Mouse (Mus musculus): Measurements from ENCODE around the gene Rab5if. TPM values are rescaled to one million over a fixed set of nuclear protein-coding genes. Genes with fewer than 3 reads are reported as not detected.
"Not testable (repeated sequence)": the region's sequence is repeated elsewhere in the genome, so short reads cannot be mapped to it uniquely, and the experiment has no call there.

The Rab5if gene
- polyA plus RNA-seq, 1 experiment: 113 TPM

- Histone ChIP-seq H3K4me1 (replicated peaks; ENCODE audit: control insufficient read depth, insufficient read depth, low read length) (no peaks in the 10 kb centered on the region), H3K27ac (ENCODE audit: control insufficient read depth, insufficient read depth, low read length) (no peak overlapping the region), H3K4me3 (ENCODE audit: control insufficient read depth, insufficient read depth, low read length) (no peak overlapping the region), H3K36me3 (ENCODE audit: control insufficient read depth, insufficient read depth, low read length) (no peaks in the 10 kb centered on the region), H3K27me3 (ENCODE audit: control insufficient read depth, insufficient read depth, low read length) (no peaks in the 10 kb centered on the region)
- 79% methylated on average over 9 of the region's 9 CpGs for WGBS
- TF ChIP-seq CTCF (IDR thresholded peaks at IDR 0.05; ENCODE audit: borderline replicate concordance, control insufficient read depth, extremely low read depth, insufficient read depth, low read length, poor library complexity) (no peak), POLR2A (IDR thresholded peaks at IDR 0.05; ENCODE audit: control insufficient read depth, extremely low read depth, insufficient read depth, low read length, poor library complexity) (no peak)
- no peak for DNase-seq
Measured at GRCm38 (mm10) chr2:156896384-156896914, 33.5 kb downstream of the Rab5if start.

GRCm38 (mm10) chr2:156897034-156897433 lies 34.1 kb downstream of the Rab5if start:
- Histone ChIP-seq H3K4me3 (ENCODE audit: control insufficient read depth, insufficient read depth, low read length) (no peak overlapping the region), H3K27me3 (ENCODE audit: control insufficient read depth, insufficient read depth, low read length) (no peaks in the 10 kb centered on the region), H3K4me1 (replicated peaks; ENCODE audit: control insufficient read depth, insufficient read depth, low read length) (no peaks in the 10 kb centered on the region), H3K36me3 (ENCODE audit: control insufficient read depth, insufficient read depth, low read length) (no peaks in the 10 kb centered on the region), H3K27ac (ENCODE audit: control insufficient read depth, insufficient read depth, low read length) (no peak overlapping the region)
- TF ChIP-seq CTCF (IDR thresholded peaks at IDR 0.05; ENCODE audit: borderline replicate concordance, control insufficient read depth, extremely low read depth, insufficient read depth, low read length, poor library complexity) (no peak), POLR2A (IDR thresholded peaks at IDR 0.05; ENCODE audit: control insufficient read depth, extremely low read depth, insufficient read depth, low read length, poor library complexity) (no peak)
- DNase-seq: no peak
- WGBS: 93% methylated on average over 9 of the region's 9 CpGs

GRCm38 (mm10) chr2:156898374-156898773 lies 35.4 kb downstream of the Rab5if start:
- TF ChIP-seq POLR2A (IDR thresholded peaks at IDR 0.05; ENCODE audit: control insufficient read depth, extremely low read depth, insufficient read depth, low read length, poor library complexity): no peak
- no peaks in the 10 kb centered on the region for H3K36me3 ChIP-seq (ENCODE audit: control insufficient read depth, insufficient read depth, low read length)
- WGBS: 65% methylated on average over 4 of the region's 4 CpGs
- no peaks in the 10 kb centered on the region for H3K27me3 ChIP-seq (ENCODE audit: control insufficient read depth, insufficient read depth, low read length)
- H3K27ac ChIP-seq (ENCODE audit: control insufficient read depth, insufficient read depth, low read length): no peak overlapping the region
- no peak overlapping the region for H3K4me3 ChIP-seq (ENCODE audit: control insufficient read depth, insufficient read depth, low read length)
- H3K4me1 ChIP-seq (replicated peaks; ENCODE audit: control insufficient read depth, insufficient read depth, low read length): no peaks in the 10 kb centered on the region
- no peak for DNase-seq

GRCm38 (mm10) chr2:156899184-156899583 lies 36.3 kb downstream of the Rab5if start:
- Histone ChIP-seq H3K4me1 (replicated peaks; ENCODE audit: control insufficient read depth, insufficient read depth, low read length) (no peaks in the 10 kb centered on the region), H3K27me3 (ENCODE audit: control insufficient read depth, insufficient read depth, low read length) (no peaks in the 10 kb centered on the region), H3K4me3 (ENCODE audit: control insufficient read depth, insufficient read depth, low read length) (no peak overlapping the region), H3K27ac (ENCODE audit: control insufficient read depth, insufficient read depth, low read length) (no peak overlapping the region), H3K36me3 (ENCODE audit: control insufficient read depth, insufficient read depth, low read length) (no peaks in the 10 kb centered on the region)
- no peak for DNase-seq
- 90% methylated on average over 4 of the region's 4 CpGs for WGBS
- TF ChIP-seq CTCF (IDR thresholded peaks at IDR 0.05; ENCODE audit: borderline replicate concordance, control insufficient read depth, extremely low read depth, insufficient read depth, low read length, poor library complexity): no peak
- TF ChIP-seq POLR2A (IDR thresholded peaks at IDR 0.05; ENCODE audit: control insufficient read depth, extremely low read depth, insufficient read depth, low read length, poor library complexity): no peak

GRCm38 (mm10) chr2:156901344-156901743 lies 38.4 kb downstream of the Rab5if start:
- WGBS: 100% methylated on average over 2 of the region's 2 CpGs
- TF ChIP-seq CTCF (IDR thresholded peaks at IDR 0.05; ENCODE audit: borderline replicate concordance, control insufficient read depth, extremely low read depth, insufficient read depth, low read length, poor library complexity) (no peak), POLR2A (IDR thresholded peaks at IDR 0.05; ENCODE audit: control insufficient read depth, extremely low read depth, insufficient read depth, low read length, poor library complexity) (no peak)
- no peak overlapping the region for H3K4me3 ChIP-seq (ENCODE audit: control insufficient read depth, insufficient read depth, low read length)
- H3K27me3 ChIP-seq (ENCODE audit: control insufficient read depth, insufficient read depth, low read length): no peaks in the 10 kb centered on the region
- no peaks in the 10 kb centered on the region for H3K4me1 ChIP-seq (replicated peaks; ENCODE audit: control insufficient read depth, insufficient read depth, low read length)
- H3K27ac ChIP-seq (ENCODE audit: control insufficient read depth, insufficient read depth, low read length): no peak overlapping the region
- no peak for DNase-seq
- no peaks in the 10 kb centered on the region for H3K36me3 ChIP-seq (ENCODE audit: control insufficient read depth, insufficient read depth, low read length)

GRCm38 (mm10) chr2:156901883-156902282 lies 39.0 kb downstream of the Rab5if start:
- DNase-seq: no peak
- H3K27me3 ChIP-seq (ENCODE audit: control insufficient read depth, insufficient read depth, low read length): no peaks in the 10 kb centered on the region
- no peaks in the 10 kb centered on the region for H3K4me1 ChIP-seq (replicated peaks; ENCODE audit: control insufficient read depth, insufficient read depth, low read length)
- TF ChIP-seq CTCF (IDR thresholded peaks at IDR 0.05; ENCODE audit: borderline replicate concordance, control insufficient read depth, extremely low read depth, insufficient read depth, low read length, poor library complexity) (no peak), POLR2A (IDR thresholded peaks at IDR 0.05; ENCODE audit: control insufficient read depth, extremely low read depth, insufficient read depth, low read length, poor library complexity) (no peak)
- H3K27ac ChIP-seq (ENCODE audit: control insufficient read depth, insufficient read depth, low read length): no peak overlapping the region
- no peaks in the 10 kb centered on the region for H3K36me3 ChIP-seq (ENCODE audit: control insufficient read depth, insufficient read depth, low read length)
- WGBS: 90% methylated on average over 6 of the region's 6 CpGs
- no peak overlapping the region for H3K4me3 ChIP-seq (ENCODE audit: control insufficient read depth, insufficient read depth, low read length)

GRCm38 (mm10) chr2:156902411-156902810 lies 39.5 kb downstream of the Rab5if start:
- not testable (repeated sequence) for H3K4me1 ChIP-seq (replicated peaks; ENCODE audit: control insufficient read depth, insufficient read depth, low read length); H3K36me3 ChIP-seq (ENCODE audit: control insufficient read depth, insufficient read depth, low read length); H3K27me3 ChIP-seq (ENCODE audit: control insufficient read depth, insufficient read depth, low read length); H3K4me3 ChIP-seq (ENCODE audit: control insufficient read depth, insufficient read depth, low read length); H3K27ac ChIP-seq (ENCODE audit: control insufficient read depth, insufficient read depth, low read length); DNase-seq
- WGBS: 93% methylated on average over 4 of the region's 4 CpGs
